Mouse (Mus musculus) lung, embryonic 14.5 days (tissue): ENCODE results near the gene Rap1gds1. TPM values are rescaled to one million over a fixed set of nuclear protein-coding genes. Genes with fewer than 3 reads are reported as not detected.

Source experiments
- ATAC-seq: fragments of 200-750 bp; cut with Nextera tagmentation; 2 replicates; pipeline ENCODE4 v1.8.0; 2017; ENCODE audit warnings: mild to moderate bottlenecking, moderate TSS enrichment, moderate library complexity; ENCODE audit not compliant: insufficient read depth
- DNase-seq: peaks from one replicate; pipeline ENCODE4 v3.0.0-alpha.2; 2015
- H3K27ac ChIP-seq: fragments of 300-500 bp; sonication (generic); 2 replicates; pipeline ENCODE4 v1.5.1; 2014; ENCODE audit warnings: low read depth, mild to moderate bottlenecking, moderate library complexity
- H3K27me3 ChIP-seq: fragments of 300-500 bp; sonication (generic); 2 replicates; pipeline ENCODE4 v1.6.1; 2014; ENCODE audit warnings: low read length, control low read depth; ENCODE audit not compliant: insufficient read depth
- H3K36me3 ChIP-seq: fragments of 300-500 bp; sonication (generic); 2 replicates; pipeline ENCODE4 v1.6.1; 2014; ENCODE audit warnings: control low read depth; ENCODE audit not compliant: insufficient read depth
- H3K4me1 ChIP-seq: fragments of 300-500 bp; sonication (generic); 2 replicates; pipeline ENCODE4 v1.6.1; 2014; ENCODE audit warnings: antibody characterized with exemption, control low read depth; ENCODE audit not compliant: insufficient read depth
- H3K4me2 ChIP-seq: fragments of 300-500 bp; sonication (generic); 2 replicates; pipeline ENCODE4 v1.6.1; 2014; ENCODE audit warnings: mild to moderate bottlenecking
- H3K4me3 ChIP-seq: fragments of 300-500 bp; sonication (generic); 2 replicates; pipeline ENCODE4 v1.5.1; 2014; ENCODE audit warnings: low read depth, low read length
- H3K9ac ChIP-seq: fragments of 300-500 bp; sonication (generic); 2 replicates; pipeline ENCODE4 v1.6.1; 2014
- H3K9me3 ChIP-seq: fragments of 300-500 bp; sonication (generic); 2 replicates; pipeline ENCODE4 v1.6.1; 2016; ENCODE audit warnings: low read depth, low read length, control low read depth
- CTCF ChIP-seq: IDR thresholded peaks from 2 replicates; pipeline ENCODE4 v1.5.1; 2016; ENCODE audit warnings: antibody characterized with exemption, low read depth
- WGBS: fragments of 180-500 bp; shearing (Covaris S2); extraction: QIAGEN DNeasy Blood & Tissue Kit; methylation state at CpG from one replicate; pipeline ENCODE4 v1.1.7; 2014; 5-methylcytosine and 5-hydroxymethylcytosine counted together
- polyA plus RNA-seq: library from polyadenylated mRNA; unstranded; fragments of >200 nt; fragmentation: Nextera tagmentation; extraction: Ambion mirVana; gene quantifications from 2 replicates; pipeline ENCODE4 v1.2.1, GENCODE M21; 2014

The Rap1gds1 gene
- polyA plus RNA-seq, 1 experiment from 2014 or later: 75.0 TPM

DNA sequence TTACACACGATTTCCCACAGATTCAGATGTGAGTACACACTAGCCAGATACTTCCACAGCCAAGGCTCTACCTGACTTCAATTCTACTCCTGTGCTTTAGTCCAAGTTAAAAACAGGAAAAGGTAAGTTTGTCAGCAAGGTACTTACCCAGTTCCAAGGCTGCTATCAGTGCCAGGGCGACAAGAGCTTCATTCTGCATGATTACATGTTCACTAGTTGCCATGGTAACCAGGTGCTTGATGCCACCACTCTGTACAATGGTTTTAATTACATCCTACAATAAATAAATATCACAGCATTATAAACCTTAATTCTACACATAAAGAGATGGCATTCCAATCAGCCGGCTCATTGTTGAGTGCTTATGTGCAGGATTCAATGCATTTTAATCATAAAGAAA is 129.5 kb downstream of the Rap1gds1 start:
- no peaks in the 10 kb centered on the region for H3K4me1 ChIP-seq
- WGBS: 92% methylated on average over 3 of the region's 3 CpGs
- H3K9ac ChIP-seq: no peak overlapping the region
- no peak overlapping the region for H3K4me3 ChIP-seq
- no peaks in the 10 kb centered on the region for H3K27me3 ChIP-seq
- H3K9me3 ChIP-seq: no peaks in the 10 kb centered on the region
- no peak for TF ChIP-seq CTCF
- H3K4me2 ChIP-seq: no peak overlapping the region
- DNase-seq (no peak), ATAC-seq (no peak)
- peaks cover 38% of the 10 kb centered on the region for H3K36me3 ChIP-seq
- H3K27ac ChIP-seq: no peak overlapping the region

GRCm38 (mm10) chr3:138941604-138942003 is 133.4 kb downstream of the Rap1gds1 start:
- Histone ChIP-seq H3K4me2 (no peak overlapping the region), H3K27ac (no peak overlapping the region), H3K36me3 (peaks cover 63% of the 10 kb centered on the region), H3K9me3 (no peaks in the 10 kb centered on the region), H3K4me1 (no peaks in the 10 kb centered on the region), H3K27me3 (no peaks in the 10 kb centered on the region), H3K9ac (no peak overlapping the region), H3K4me3 (no peak overlapping the region)
- ATAC-seq (no peak), DNase-seq (no peak)
- TF ChIP-seq CTCF: no peak
- 53% methylated on average over 9 of the region's 9 CpGs for WGBS

DNA sequence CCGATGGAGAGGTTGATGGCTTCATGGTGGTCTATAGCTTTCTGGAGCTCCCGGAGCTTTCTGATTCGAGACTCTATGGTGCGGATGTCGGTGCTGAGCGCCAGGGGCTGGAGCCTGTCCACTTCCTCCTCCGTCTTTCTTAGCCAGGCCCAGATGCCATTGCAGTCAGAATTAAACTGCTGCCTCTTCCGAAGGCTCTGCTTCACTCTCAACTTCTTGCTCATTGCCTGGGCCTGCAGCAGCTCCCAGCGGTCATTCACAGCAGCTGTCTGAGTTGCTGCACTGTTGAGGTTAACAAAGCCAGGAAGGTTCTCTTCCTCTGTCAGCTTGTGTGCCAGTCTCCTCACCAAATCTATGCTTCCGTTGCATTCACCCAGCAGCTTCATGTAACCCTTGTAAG is 137.8 kb downstream of the Rap1gds1 start:
- H3K27me3 ChIP-seq: no peaks in the 10 kb centered on the region
- ATAC-seq (no peak), DNase-seq (no peak)
- H3K9me3 ChIP-seq: no peaks in the 10 kb centered on the region
- H3K36me3 ChIP-seq: peaks cover 39% of the 10 kb centered on the region
- no peak overlapping the region for H3K27ac ChIP-seq
- H3K4me3 ChIP-seq: no peak overlapping the region
- H3K4me2 ChIP-seq: no peak overlapping the region
- whole genome bisulfite sequencing: 94% methylated on average over 10 of the region's 10 CpGs
- no peaks in the 10 kb centered on the region for H3K4me1 ChIP-seq
- no peak for TF ChIP-seq CTCF
- no peak overlapping the region for H3K9ac ChIP-seq

- no peak overlapping the region for H3K4me2 ChIP-seq
- H3K36me3 ChIP-seq: peaks cover 36% of the 10 kb centered on the region
- ATAC-seq (no peak), DNase-seq (no peak)
- no peak overlapping the region for H3K9ac ChIP-seq
- H3K27me3 ChIP-seq: no peaks in the 10 kb centered on the region
- H3K9me3 ChIP-seq: no peaks in the 10 kb centered on the region
- no peak overlapping the region for H3K27ac ChIP-seq
- WGBS: 81% methylated on average over 8 of the region's 8 CpGs
- no peak for TF ChIP-seq CTCF
- H3K4me3 ChIP-seq: no peak overlapping the region
- H3K4me1 ChIP-seq: no peaks in the 10 kb centered on the region
Measured at GRCm38 (mm10) chr3:138936780-138937179, 138.2 kb downstream of the Rap1gds1 start.

GRCm38 (mm10) chr3:138927437-138927836 is 147.6 kb downstream of the Rap1gds1 start:
- Histone ChIP-seq H3K9me3 (no peaks in the 10 kb centered on the region), H3K4me1 (no peaks in the 10 kb centered on the region), H3K27ac (no peak overlapping the region), H3K36me3 (peaks cover 36% of the 10 kb centered on the region), H3K4me2 (no peak overlapping the region), H3K4me3 (no peak overlapping the region), H3K9ac (no peak overlapping the region), H3K27me3 (no peaks in the 10 kb centered on the region)
- 93% methylated on average over 4 of the region's 4 CpGs for WGBS
- DNase-seq (no peak), ATAC-seq (no peak)
- TF ChIP-seq CTCF: no peak

- WGBS: 86% methylated on average over 8 of the region's 8 CpGs
- no peak for ATAC-seq
- no peaks in the 10 kb centered on the region for H3K4me1 ChIP-seq
- H3K9me3 ChIP-seq: no peaks in the 10 kb centered on the region
- no peak for DNase-seq
- no peak overlapping the region for H3K4me3 ChIP-seq
- peaks cover 36% of the 10 kb centered on the region for H3K36me3 ChIP-seq
- no peaks in the 10 kb centered on the region for H3K27me3 ChIP-seq
- H3K9ac ChIP-seq: no peak overlapping the region
- no peak for TF ChIP-seq CTCF
- no peak overlapping the region for H3K27ac ChIP-seq
- H3K4me2 ChIP-seq: no peak overlapping the region
Measured at GRCm38 (mm10) chr3:138926161-138926560, 148.8 kb downstream of the Rap1gds1 start.

GRCm38 (mm10) chr3:138918241-138918640 is 156.8 kb downstream of the Rap1gds1 start:
- DNase-seq: no peak
- 46% methylated on average over 4 of the region's 4 CpGs for WGBS
- Histone ChIP-seq H3K36me3 (no peaks in the 10 kb centered on the region), H3K4me1 (no peaks in the 10 kb centered on the region), H3K27me3 (no peaks in the 10 kb centered on the region), H3K9ac (no peak overlapping the region), H3K4me2 (no peak overlapping the region), H3K27ac (no peak overlapping the region), H3K9me3 (no peaks in the 10 kb centered on the region), H3K4me3 (no peak overlapping the region)
- TF ChIP-seq CTCF: no peak
- ATAC-seq: no peak; the same call in 1 of the 2 replicates

- H3K36me3 ChIP-seq: no peaks in the 10 kb centered on the region
Measured at GRCm38 (mm10) chr3:138917016-138917415, 158.0 kb downstream of the Rap1gds1 start.

More at GRCm38 (mm10) chr3:138917016-138917415, 158.0 kb downstream of the Rap1gds1 start:
- ATAC-seq (no peak), DNase-seq (no peak)
- no peak overlapping the region for H3K27ac ChIP-seq
- no peaks in the 10 kb centered on the region for H3K27me3 ChIP-seq
- H3K4me1 ChIP-seq: no peaks in the 10 kb centered on the region
- TF ChIP-seq CTCF: no peak
- no peak overlapping the region for H3K9ac ChIP-seq
- no peaks in the 10 kb centered on the region for H3K9me3 ChIP-seq
- no peak overlapping the region for H3K4me2 ChIP-seq
- WGBS: 80% methylated on average over 4 of the region's 4 CpGs
- H3K4me3 ChIP-seq: no peak overlapping the region
